Mouse (Mus musculus) common myeloid progenitor, adult 5-6 weeks (primary cell): ENCODE results near the gene Them7. TPM values are rescaled to one million over a fixed set of nuclear protein-coding genes. Genes with fewer than 3 reads are reported as not detected.

Experiments
- ATAC-seq: replicated peaks from 2 replicates; pipeline ENCODE4 v1.8.0; 2016; ENCODE audit warnings: low read depth, mild to moderate bottlenecking, moderate TSS enrichment, inconsistent platforms; ENCODE audit not compliant: poor library complexity, severe bottlenecking
- total RNA-seq: library from RNA; stranded (forward); fragments of 200-1000, 187-1606 nt; gene quantifications from 2 replicates; pipeline ENCODE4 v1.2.3, GENCODE M21; 2017

Them7 gene
- total RNA-seq, 1 experiment from 2014 or later, result 2.5 TPM

GRCm38 (mm10) chr2:105370240-105370639, 146.1 kb downstream of the Them7 start:
- no peak for ATAC-seq

- no peak for ATAC-seq
Observed at GRCm38 (mm10) chr2:105370698-105371097, 146.6 kb downstream of the Them7 start.

- ATAC-seq, result no peak
Observed at GRCm38 (mm10) chr2:105372156-105372555, 148.0 kb downstream of the Them7 start.

- ATAC-seq, result no peak
Observed at GRCm38 (mm10) chr2:105372727-105373126, 148.6 kb downstream of the Them7 start.

- no peak for ATAC-seq
Observed at GRCm38 (mm10) chr2:105373658-105374057, 149.5 kb downstream of the Them7 start.

GRCm38 (mm10) chr2:105375261-105375660, 151.1 kb downstream of the Them7 start:
- ATAC-seq, result no peak

- no peak for ATAC-seq
Observed at GRCm38 (mm10) chr2:105375705-105376104, 151.6 kb downstream of the Them7 start.

GRCm38 (mm10) chr2:105379682-105380081, 155.6 kb downstream of the Them7 start:
- no peak for ATAC-seq

GRCm38 (mm10) chr2:105380757-105381319, 156.7 kb downstream of the Them7 start:
- 0 out of 2 replicates have a peak, but pooled peaks have one; percentile 11 for ATAC-seq

GRCm38 (mm10) chr2:105383063-105383462, 158.9 kb downstream of the Them7 start:
- ATAC-seq, result no peak

- no peak for ATAC-seq
Observed at GRCm38 (mm10) chr2:105384998-105385397, 160.9 kb downstream of the Them7 start.

- no peak for ATAC-seq
Observed at GRCm38 (mm10) chr2:105386418-105386817, 162.3 kb downstream of the Them7 start.

GRCm38 (mm10) chr2:105389007-105389890, 165.1 kb downstream of the Them7 start:
- peak; percentile 55 for ATAC-seq

GRCm38 (mm10) chr2:105390653-105391413, 166.7 kb downstream of the Them7 start:
- ATAC-seq, result no peak

GRCm38 (mm10) chr2:105391414-105391784, 167.3 kb downstream of the Them7 start:
- no peak for ATAC-seq

GRCm38 (mm10) chr2:105392514-105392913, 168.4 kb downstream of the Them7 start:
- no peak for ATAC-seq

- ATAC-seq, result no peak
Observed at GRCm38 (mm10) chr2:105394375-105394774, 170.3 kb downstream of the Them7 start.

- ATAC-seq, result no peak
Observed at GRCm38 (mm10) chr2:105396066-105396465, 171.9 kb downstream of the Them7 start.

GRCm38 (mm10) chr2:105397446-105398211, 173.5 kb downstream of the Them7 start:
- no peak for ATAC-seq

- ATAC-seq, result peak; percentile 53
Observed at GRCm38 (mm10) chr2:105398636-105399084, 174.5 kb downstream of the Them7 start.
